Mouse (Mus musculus) fibroblast of lung, adult 2 months (primary cell): ENCODE results near the gene Adss.

ENCODE experiments used
- DNase-seq: peaks from one replicate; pipeline ENCODE4 v3.0.0-alpha.2; 2011; ENCODE audit warnings: low read depth

The Adss gene

DNA sequence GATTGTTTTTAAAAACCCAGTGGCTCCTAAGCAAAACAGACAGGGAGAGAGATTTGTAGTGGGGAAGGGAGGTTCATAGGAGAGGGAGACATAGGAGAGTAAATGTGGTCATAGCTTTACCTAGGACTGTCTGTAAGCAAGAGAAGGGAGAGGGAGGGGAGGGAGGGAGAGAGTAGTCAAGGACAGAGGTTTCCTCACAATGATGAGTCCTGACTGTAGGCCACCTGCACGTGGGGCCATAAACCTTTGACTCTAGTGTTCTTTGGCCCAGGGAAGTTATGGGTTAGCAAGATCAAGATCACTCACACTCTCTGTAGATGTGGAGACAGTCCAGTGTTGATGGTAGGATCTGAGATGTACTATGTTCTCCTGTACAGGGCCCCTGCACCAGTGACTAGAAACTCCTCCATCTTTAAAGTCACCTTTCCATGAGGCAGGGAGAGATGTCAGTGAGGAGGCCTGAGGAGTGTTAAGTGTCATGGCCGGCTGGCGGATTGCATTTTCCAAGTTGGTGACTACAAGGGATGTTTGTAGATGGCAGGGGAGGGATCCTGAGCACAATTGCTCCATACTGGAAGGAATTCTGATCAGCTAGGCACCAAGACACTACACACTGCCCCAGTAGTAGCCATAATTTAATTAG lies 68.3 kb downstream of the Adss start:
- no peak for DNase-seq

DNA sequence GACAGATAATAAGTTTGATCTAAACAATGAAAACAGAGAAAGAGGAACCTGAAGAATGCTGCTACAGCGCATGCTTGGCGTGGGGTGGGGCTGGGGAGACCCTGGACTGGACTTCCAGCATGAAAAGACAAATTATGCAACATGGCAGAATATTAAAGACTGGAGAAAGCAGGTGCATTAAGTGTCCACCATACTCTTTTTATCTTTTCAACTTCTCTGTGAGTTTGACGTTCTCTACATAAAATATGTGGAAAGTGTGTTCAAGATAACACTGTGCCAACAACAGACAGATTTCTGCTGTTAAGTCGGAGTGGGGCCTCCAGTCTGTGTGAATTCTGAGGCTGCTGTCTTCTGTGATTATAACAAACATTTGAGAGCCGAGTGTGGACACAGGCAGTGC lies 69.4 kb downstream of the Adss start:
- DNase-seq = no peak

DNA sequence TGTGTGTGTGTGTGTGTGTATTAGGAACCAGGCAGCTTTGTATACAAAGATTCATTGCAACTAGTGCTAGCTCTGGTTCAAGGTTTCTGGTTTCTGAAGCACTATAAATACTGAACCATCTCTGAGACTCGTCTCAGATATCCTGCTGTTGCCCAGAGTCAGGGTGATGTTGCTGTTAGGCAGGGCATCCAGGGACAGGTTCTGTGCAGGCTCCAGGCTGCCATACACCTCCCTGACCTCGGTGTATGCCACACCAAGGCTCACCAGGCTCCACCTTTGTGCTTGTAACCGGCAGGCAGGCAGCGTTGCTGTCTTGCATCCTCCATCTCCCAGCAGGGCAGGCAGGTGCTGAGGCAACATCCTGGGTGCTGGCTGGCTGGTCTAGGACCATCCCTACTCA lies 72.5 kb downstream of the Adss start:
- no peak for DNase-seq

DNA sequence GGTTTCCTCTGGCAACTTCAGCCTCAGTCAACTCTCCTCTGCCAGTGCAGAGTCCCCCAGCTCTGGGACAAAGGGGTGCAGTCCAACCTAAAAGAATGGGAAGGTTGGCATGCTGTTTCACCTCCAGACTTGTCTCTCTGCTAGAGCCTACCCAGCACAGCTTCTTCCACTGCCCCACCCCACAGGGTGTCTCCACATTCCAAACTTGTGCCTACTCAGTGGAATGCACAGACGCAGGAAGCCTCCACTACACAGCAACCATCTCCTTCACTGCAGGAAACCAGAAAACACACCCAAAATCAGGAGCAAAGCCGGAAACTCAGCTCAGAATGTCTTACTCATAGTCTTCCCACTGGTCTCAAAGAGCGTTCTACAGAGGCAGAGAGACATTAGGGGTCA lies 77.3 kb downstream of the Adss start:
- no peak for DNase-seq

DNA sequence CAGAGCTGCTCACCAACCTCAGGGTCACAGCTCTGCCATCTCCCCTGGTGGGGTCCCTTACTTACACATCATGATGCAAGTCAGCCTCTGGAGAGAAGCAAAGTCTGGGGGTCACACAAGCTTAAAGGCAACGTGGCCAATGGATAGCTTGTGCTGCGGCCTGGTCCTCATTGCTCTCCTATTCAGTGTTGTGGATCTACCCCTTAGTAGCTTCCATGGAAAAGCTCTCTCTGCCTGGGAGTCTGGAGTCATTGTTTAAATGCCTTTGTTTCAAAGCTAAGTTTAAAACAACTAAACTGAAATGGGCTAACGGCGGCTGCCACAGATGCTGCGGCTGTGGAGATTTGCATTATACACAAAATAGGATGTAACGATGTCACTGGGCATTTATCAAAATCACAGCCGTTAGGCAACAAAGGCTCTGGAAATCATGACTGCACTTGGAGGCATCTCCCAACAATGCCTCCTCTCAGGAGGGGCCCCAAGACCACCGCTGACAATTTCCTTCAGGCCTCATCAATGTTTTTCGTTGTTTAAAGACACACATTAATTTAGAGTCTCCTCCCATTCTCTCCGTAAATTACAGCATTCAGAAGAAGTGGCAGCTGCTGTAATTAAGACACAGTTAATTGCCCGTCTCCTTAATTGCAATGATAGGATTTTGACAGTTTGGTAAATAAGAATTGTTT lies 77.8 kb downstream of the Adss start:
- DNase-seq = no peak

DNA sequence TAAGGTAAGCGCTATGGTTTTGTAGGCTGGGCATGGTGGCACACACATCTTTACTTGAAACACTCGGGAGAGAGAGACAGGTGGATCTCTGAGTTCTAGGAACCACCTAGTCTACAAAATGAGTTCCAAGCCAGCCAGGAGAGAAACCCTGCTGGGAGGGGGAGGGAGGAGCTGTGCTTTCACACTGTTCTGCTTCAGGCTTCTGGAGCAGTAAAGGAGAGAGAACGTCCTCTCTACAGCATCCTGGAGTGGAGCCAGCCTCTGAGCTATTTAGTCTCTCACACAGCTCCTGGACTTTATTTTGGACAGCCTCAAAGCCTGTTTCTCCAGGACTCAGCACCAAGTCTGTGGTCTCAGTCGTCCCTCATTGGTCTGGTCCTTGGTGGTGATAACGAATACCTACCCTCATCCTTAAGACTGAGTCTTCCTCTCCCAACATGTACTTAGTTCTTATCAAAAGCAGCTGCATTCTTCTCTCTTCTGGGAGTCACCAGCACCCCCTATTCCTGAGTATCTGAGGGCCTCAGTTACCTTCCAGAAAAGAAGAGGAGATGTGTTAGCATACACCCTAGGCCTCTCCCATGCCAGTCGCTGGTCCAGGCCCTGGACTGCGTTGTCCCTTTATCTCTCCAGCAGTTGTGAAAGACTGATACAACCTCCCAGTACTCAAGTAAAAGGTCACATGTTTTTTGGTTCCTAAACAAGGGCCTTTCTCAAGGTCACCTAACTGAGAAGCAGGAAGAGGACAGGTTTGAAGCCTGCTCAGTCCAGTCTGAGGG lies 79.1 kb downstream of the Adss start:
- DNase-seq = no peak

DNA sequence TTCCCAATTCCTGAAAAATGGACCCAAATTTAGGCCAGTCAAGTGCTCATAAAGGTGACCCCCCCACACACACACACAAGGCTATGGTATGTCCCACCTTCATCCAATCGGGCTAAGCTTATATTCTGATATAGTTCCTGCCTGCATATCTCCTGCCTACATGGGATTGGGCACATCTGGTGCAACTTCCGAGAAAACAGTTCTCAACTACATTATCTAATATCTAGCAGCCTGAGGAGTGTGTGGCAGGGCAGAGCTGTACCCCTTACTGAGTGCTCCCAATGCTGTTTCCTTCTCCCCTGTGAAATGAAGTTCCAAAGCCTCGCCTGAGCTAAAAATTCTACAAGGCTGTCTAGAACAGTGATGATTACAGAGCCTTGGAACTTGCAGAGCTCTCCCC lies 79.9 kb downstream of the Adss start:
- DNase-seq = no peak

DNA sequence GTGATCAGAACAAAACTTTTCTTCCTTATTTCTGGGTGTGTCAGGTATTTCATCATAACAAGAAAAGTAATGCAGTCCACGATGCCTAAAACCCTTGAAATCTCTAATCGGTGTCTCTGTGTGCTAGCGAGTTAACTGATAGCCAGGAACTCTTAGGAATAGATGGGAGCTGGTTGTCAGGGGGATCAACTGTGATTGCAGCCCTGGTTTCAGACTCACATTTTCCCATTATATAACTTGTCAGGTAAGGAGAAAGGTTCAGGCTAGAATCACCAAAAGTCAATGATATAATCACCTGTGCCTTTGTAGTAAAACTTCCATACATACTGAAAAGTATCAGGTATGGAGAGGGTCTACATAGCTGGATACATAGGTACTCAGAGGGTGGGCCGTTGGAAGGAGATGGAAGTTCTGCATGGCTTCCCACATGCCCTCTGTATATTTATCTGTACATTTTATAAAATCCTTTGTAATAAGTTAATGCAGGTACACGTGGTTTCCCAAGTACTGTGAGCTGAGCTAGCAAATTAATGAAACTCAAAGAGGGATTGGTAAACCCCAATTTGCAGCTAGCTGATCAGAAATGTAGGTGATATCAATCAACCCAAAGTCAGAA lies 81.8 kb downstream of the Adss start:
- DNase-seq = no peak

DNA sequence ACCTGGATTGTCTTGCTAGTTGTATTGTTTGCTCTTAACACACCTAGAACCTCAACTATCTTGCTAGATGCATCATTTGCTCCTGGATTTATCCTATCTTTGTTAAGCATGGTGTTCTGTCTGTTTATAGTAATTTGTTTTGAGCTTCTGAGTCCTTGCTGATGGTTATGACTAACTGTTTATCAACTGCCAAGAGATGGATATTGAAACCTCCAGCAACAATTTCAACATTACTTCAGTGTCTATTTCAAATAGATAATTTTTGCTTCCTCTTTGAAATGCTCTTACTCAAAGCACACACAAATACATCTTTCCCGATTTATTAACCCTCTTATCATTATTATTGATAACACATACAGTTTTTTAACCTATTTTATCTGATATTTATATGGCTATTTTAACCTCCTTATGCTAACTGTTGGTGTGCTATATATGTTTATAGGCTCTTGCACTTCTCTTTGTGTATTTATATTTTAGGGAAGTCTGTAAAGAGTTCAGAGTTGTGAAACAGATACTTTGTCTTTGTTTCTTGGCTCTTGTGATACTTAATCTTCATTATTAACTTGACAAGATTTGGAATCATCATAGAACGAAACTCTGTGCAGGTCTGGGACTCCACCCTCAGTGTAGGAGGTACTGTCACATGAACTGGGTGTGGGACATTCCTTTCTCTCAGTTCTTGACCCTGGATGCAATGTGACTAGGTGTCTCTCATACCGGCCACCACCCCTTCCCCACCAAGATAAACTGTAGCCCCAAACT lies 82.5 kb downstream of the Adss start:
- no peak for DNase-seq
